Mouse (Mus musculus): Measurements from ENCODE around the gene Smyd2.

Gene Smyd2

GRCm38 (mm10) chr1:189917126-189917500 is 5.0 kb downstream of the Smyd2 start:
- no peak for DNase-seq

GRCm38 (mm10) chr1:189916422-189917125 is 5.6 kb downstream of the Smyd2 start:
- no peak for DNase-seq

- no peak for DNase-seq
Observed at GRCm38 (mm10) chr1:189913093-189913760, 8.9 kb downstream of the Smyd2 start.

GRCm38 (mm10) chr1:189910685-189911345 is 11.3 kb downstream of the Smyd2 start:
- DNase-seq, result no peak

- DNase-seq, result no peak
Observed at GRCm38 (mm10) chr1:189903169-189903568, 19.0 kb downstream of the Smyd2 start.

- DNase-seq, result peak; percentile 47
Observed at GRCm38 (mm10) chr1:189902413-189902812, 19.8 kb downstream of the Smyd2 start.

GRCm38 (mm10) chr1:189899526-189899925 is 22.6 kb downstream of the Smyd2 start:
- DNase-seq, result no peak

- DNase-seq, result no peak
Observed at GRCm38 (mm10) chr1:189898708-189899107, 23.5 kb downstream of the Smyd2 start.

GRCm38 (mm10) chr1:189897861-189898260 is 24.3 kb downstream of the Smyd2 start:
- no peak for DNase-seq

- DNase-seq, result no peak
Observed at GRCm38 (mm10) chr1:189894191-189894590, 28.0 kb downstream of the Smyd2 start.

GRCm38 (mm10) chr1:189888749-189889148 is 33.4 kb downstream of the Smyd2 start:
- DNase-seq, result no peak

- peak; percentile 71 for DNase-seq
Observed at GRCm38 (mm10) chr1:189887518-189887917, 34.6 kb downstream of the Smyd2 start.

GRCm38 (mm10) chr1:189885975-189886374 is 36.2 kb downstream of the Smyd2 start:
- peak; percentile 31 for DNase-seq

- DNase-seq, result peak; percentile 82
Observed at GRCm38 (mm10) chr1:189884951-189885350, 37.2 kb downstream of the Smyd2 start.

GRCm38 (mm10) chr1:189883531-189884170 is 38.5 kb downstream of the Smyd2 start:
- DNase-seq, result peak; percentile 49

GRCm38 (mm10) chr1:189882886-189883285 is 39.3 kb downstream of the Smyd2 start:
- DNase-seq, result peak; percentile 43

- peak; percentile 14 for DNase-seq
Observed at GRCm38 (mm10) chr1:189880745-189881144, 41.4 kb downstream of the Smyd2 start.

- DNase-seq, result peak; percentile 70
Observed at GRCm38 (mm10) chr1:189879965-189880364, 42.2 kb downstream of the Smyd2 start.

GRCm38 (mm10) chr1:189879212-189879611 is 43.0 kb downstream of the Smyd2 start:
- no peak for DNase-seq

- DNase-seq, result no peak
Observed at GRCm38 (mm10) chr1:189876162-189876561, 46.0 kb downstream of the Smyd2 start.

GRCm38 (mm10) chr1:189875439-189875861 is 46.7 kb downstream of the Smyd2 start:
- no peak for DNase-seq

GRCm38 (mm10) chr1:189873591-189873990 is 48.6 kb downstream of the Smyd2 start:
- no peak for DNase-seq

- no peak for DNase-seq
Observed at GRCm38 (mm10) chr1:189872050-189872449, 50.1 kb downstream of the Smyd2 start.

Data from cerebellum, adult 9-10 months (tissue).